Mouse (Mus musculus): Measurements from ENCODE around the gene Cldn34b1. TPM values are rescaled to one million over a fixed set of nuclear protein-coding genes. Genes with fewer than 3 reads are reported as not detected.
"Not testable (repeated sequence)": the region's sequence is repeated elsewhere in the genome, so short reads cannot be mapped to it uniquely, and the experiment has no call there.

The Cldn34b1 gene
- not detected for total RNA-seq (2018; cell fraction: chromatin; rRNA removed)
- total RNA-seq (2018; cell fraction: cytosol; rRNA removed): not detected
- total RNA-seq (2018; cell fraction: nucleus; rRNA removed): not detected
- polyA plus RNA-seq (2018): not detected in 3 replicates

GRCm38 (mm10) chrX:154890167-154890566 lies at the start of gene Cldn34b1:
TSS of gene Cldn34b1 (minus strand) at chrX:154890267.
- not testable (repeated sequence) for H3K27ac ChIP-seq; H3K36me3 ChIP-seq (ENCODE audit: inconsistent target); H3K4me3 ChIP-seq (ENCODE audit: inconsistent target); H3K79me2 ChIP-seq (ENCODE audit: inconsistent target)
- WGBS (ENCODE audit: missing documents): 82% methylated on average over 3 of the region's 3 CpGs

- not testable (repeated sequence) for H3K27ac ChIP-seq; H3K79me2 ChIP-seq (ENCODE audit: inconsistent target); H3K4me3 ChIP-seq (ENCODE audit: inconsistent target); H3K36me3 ChIP-seq (ENCODE audit: inconsistent target)
- WGBS (ENCODE audit: missing documents): 71% methylated on average over 1 of the region's 1 CpGs
Measured at GRCm38 (mm10) chrX:154935887-154936286, 45.8 kb upstream of the Cldn34b1 start, which contains the start of gene Magea6. TSS of gene Magea6 (minus strand) at chrX:154935987.

Other genes starting within 250 kb of the Cldn34b1 start
- gene Magea6, start 45.7 kb upstream of the Cldn34b1 start, polyA plus RNA-seq (2018): not detected in 3 replicates
- not detected in 3 replicates for gene Magea3, start 59.2 kb upstream of the Cldn34b1 start, polyA plus RNA-seq (2018)
- not detected in 3 replicates for gene Magea8, start 105.6 kb upstream of the Cldn34b1 start, polyA plus RNA-seq (2018)
- gene Magea5, start 172.9 kb upstream of the Cldn34b1 start, polyA plus RNA-seq (2018): not detected in 3 replicates
- gene Magea1, start 199.5 kb upstream of the Cldn34b1 start, polyA plus RNA-seq (2018): not detected in 3 replicates
- not detected in 3 replicates for gene Magea2, start 203.4 kb upstream of the Cldn34b1 start, polyA plus RNA-seq (2018)
- gene Cldn34b2, start 238.1 kb upstream of the Cldn34b1 start, polyA plus RNA-seq (2018): 0.23 to 0.36 TPM in 2 of 3 replicates, not detected in the other

All from macrophage (primary cell).